Mouse (Mus musculus) ES-E14 (cell line): ENCODE results near the gene Ruvbl1. TPM values are rescaled to one million over a fixed set of nuclear protein-coding genes. Genes with fewer than 3 reads are reported as not detected.

Experiments used
- DNase-seq: peaks from one replicate; pipeline ENCODE4 v3.0.0-alpha.2; 2013; ENCODE audit warnings: low read depth, low spot score
- H3K27ac ChIP-seq: 2 replicates; pipeline ENCODE4 v1.5.1; 2012; ENCODE audit warnings: low read depth, mild to moderate bottlenecking, low read length, moderate library complexity, mixed read lengths; ENCODE audit not compliant: poor library complexity, insufficient read depth, severe bottlenecking
- H3K36me3 ChIP-seq: 2 replicates; pipeline ENCODE4 v1.6.1; 2012; ENCODE audit warnings: mild to moderate bottlenecking, low read length, moderate library complexity, mixed read lengths; ENCODE audit not compliant: control insufficient read depth, poor library complexity, insufficient read depth, severe bottlenecking
- H3K4me1 ChIP-seq, 2 experiments: fragments of 150-350 bp in 1 of 2; sonication (generic) in 1 of 2; 2 replicates each; pipeline ENCODE4 v1.6.1; 2012; ENCODE audit warnings: low read length in 2 of 2, mild to moderate bottlenecking in 1 of 2, mixed read lengths in 1 of 2; ENCODE audit not compliant: control insufficient read depth in 2 of 2, insufficient read depth in 2 of 2, poor library complexity in 1 of 2
- H3K4me3 ChIP-seq, 2 experiments: fragments of 150-350 bp in 1 of 2; sonication (generic) in 1 of 2; 2 replicates each; pipeline ENCODE4 v1.5.1; 2012; ENCODE audit warnings: low read length in 2 of 2, low read depth in 1 of 2, mild to moderate bottlenecking in 1 of 2, mixed read lengths in 1 of 2; ENCODE audit not compliant: insufficient read depth in 1 of 2, poor library complexity in 1 of 2, severe bottlenecking in 1 of 2
- H3K9ac ChIP-seq: 2 replicates; pipeline ENCODE4 v1.6.1; 2012; ENCODE audit warnings: low read depth, mild to moderate bottlenecking, low read length, mixed read lengths; ENCODE audit not compliant: poor library complexity, insufficient read depth, severe bottlenecking
- H3K9me3 ChIP-seq: fragments of 150-350 bp; sonication (generic); 2 replicates; pipeline ENCODE4 v1.6.1; 2012; ENCODE audit warnings: low read depth, mild to moderate bottlenecking, low read length; ENCODE audit not compliant: control insufficient read depth, insufficient read depth
- CHD2 ChIP-seq: IDR thresholded peaks from 2 replicates; pipeline ENCODE4 v1.6.1; 2014; ENCODE audit warnings: mild to moderate bottlenecking, low read depth, low read length, inconsistent platforms
- HCFC1 ChIP-seq: IDR thresholded peaks from 2 replicates; pipeline ENCODE4 v1.6.1; 2012; ENCODE audit warnings: low read length, inconsistent platforms, borderline replicate concordance; ENCODE audit not compliant: insufficient read depth
- MAFK ChIP-seq: IDR thresholded peaks from 2 replicates; pipeline ENCODE4 v1.6.1; 2014; ENCODE audit warnings: mild to moderate bottlenecking, low read depth, low read length, inconsistent platforms; ENCODE audit not compliant: insufficient read depth
- ZC3H11A ChIP-seq: IDR thresholded peaks from 2 replicates; pipeline ENCODE4 v1.6.1; 2012; ENCODE audit warnings: low read depth, mild to moderate bottlenecking, inconsistent platforms, low read length, borderline replicate concordance
- ZNF384 ChIP-seq: IDR thresholded peaks from 2 replicates; pipeline ENCODE4 v1.6.1; 2012; ENCODE audit warnings: low read depth, low read length, inconsistent platforms
- in situ Hi-C, 2 experiments: fragments of 600-800 bp; cut with MboI; formaldehyde crosslinking; loops; one replicate each; pipeline ENCODE4 v1.15.1; 2025; ENCODE audit warnings: low sequenced_read_pairs in 2 of 2, inconsistent platforms in 1 of 2; ENCODE audit not compliant: unreplicated experiment in 2 of 2
- total RNA-seq: library from RNA; depleted of rRNA; stranded (reverse); fragments of 300-350 nt; gene quantifications from 2 replicates; pipeline ENCODE4 v1.2.3, GENCODE M21; 2012

The Ruvbl1 gene
- total RNA-seq, 1 experiment = 149 TPM

DNA sequence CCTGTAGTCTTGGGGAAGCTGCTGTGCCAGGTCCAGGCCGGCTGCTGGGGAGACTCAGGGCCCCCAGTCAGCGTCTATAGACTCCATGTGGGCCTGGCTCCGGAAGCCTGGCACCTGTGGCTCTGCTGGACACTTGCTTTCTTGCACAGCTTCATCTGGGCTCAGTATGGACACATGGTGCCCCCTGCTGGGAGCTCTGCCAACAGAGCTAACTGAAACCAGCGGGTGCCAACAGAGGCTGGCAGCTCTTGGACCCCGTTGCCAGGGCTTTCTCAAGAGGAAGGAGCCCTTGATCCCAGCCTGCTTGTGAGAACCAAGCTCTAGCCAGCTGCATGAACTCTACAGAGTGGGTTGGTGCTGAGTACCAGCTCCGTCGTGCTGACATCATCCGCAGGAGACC lies 21.7 kb downstream of the Ruvbl1 start:
- Histone ChIP-seq H3K4me3 (no peak overlapping the region), H3K36me3 (peaks cover 66% of the 10 kb centered on the region), H3K9ac (no peak overlapping the region), H3K9me3 (no peaks in the 10 kb centered on the region), H3K4me1 (peaks cover 9 to 14% of the 10 kb centered on the region in 2 experiments), H3K27ac (no peak overlapping the region; the same call in 1 of the 2 replicates)
- in situ Hi-C loops = no loop called here
- no peak for DNase-seq
- no peak for TF ChIP-seq ZC3H11A
- no peak for TF ChIP-seq CHD2

DNA sequence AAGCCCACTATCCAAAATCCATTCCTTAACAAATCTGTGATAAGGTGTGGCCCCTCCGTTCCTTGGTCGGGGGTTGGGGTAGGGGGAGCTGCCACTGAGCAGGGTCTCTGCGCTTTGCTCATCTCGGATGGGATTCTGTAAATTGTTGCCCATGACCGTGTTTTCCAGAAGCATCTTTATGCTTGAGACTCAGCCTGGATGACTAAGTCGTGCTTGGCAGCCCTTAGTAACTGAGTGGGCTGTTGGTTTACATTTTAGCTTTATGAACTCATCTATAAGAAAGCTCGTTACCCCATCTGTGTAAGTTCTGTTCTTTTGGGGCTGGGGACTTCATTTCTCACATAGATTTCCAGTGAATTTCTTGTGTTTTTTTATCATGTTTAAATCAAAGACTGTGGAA lies 23.8 kb downstream of the Ruvbl1 start:
- no peak for TF ChIP-seq MAFK
- no peak for TF ChIP-seq ZC3H11A
- TF ChIP-seq ZNF384 = no peak
- TF ChIP-seq CHD2 = no peak
- TF ChIP-seq HCFC1 = no peak
- peaks cover 66% of the 10 kb centered on the region for H3K36me3 ChIP-seq

DNA sequence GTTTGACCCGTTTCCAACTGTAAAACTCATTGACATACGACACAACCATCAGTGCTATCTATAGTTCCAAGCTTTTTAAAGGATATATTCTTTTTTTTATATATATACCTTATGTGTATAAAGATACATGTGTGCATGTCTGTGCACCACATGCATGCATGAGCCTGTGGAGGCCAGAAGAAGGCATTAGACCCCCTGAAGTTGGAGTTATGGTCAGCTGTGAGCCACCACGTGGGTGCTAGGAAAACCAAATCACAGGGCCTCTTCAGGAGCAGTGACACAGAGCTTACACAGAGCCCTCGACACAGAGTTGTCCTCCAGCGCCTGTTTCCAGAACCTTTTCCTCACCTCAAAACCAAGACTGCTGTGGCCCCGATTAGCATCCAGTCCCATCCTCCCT lies 24.6 kb downstream of the Ruvbl1 start:
- in situ Hi-C loops = no loop called here
- H3K36me3 ChIP-seq = peaks cover 58% of the 10 kb centered on the region
- DNase-seq = no peak
- H3K4me3 ChIP-seq = no peak overlapping the region
- H3K9ac ChIP-seq = no peak overlapping the region
- no peak for TF ChIP-seq CHD2
- no peaks in the 10 kb centered on the region for H3K9me3 ChIP-seq
- peaks cover 3 to 4% of the 10 kb centered on the region in 2 experiments; a peak in 1 of 4 replicates for H3K4me1 ChIP-seq
- H3K27ac ChIP-seq = no peak overlapping the region

More for the DNA sequence above, 23.8 kb downstream of the Ruvbl1 start:
- Histone ChIP-seq H3K9ac (no peak overlapping the region), H3K27ac (no peak overlapping the region), H3K4me1 (peaks cover 3 to 7% of the 10 kb centered on the region in 2 experiments; a peak in 1 of 4 replicates), H3K9me3 (no peaks in the 10 kb centered on the region), H3K4me3 (no peak overlapping the region)
- no peak for DNase-seq
- in situ Hi-C loops = no loop called here

DNA sequence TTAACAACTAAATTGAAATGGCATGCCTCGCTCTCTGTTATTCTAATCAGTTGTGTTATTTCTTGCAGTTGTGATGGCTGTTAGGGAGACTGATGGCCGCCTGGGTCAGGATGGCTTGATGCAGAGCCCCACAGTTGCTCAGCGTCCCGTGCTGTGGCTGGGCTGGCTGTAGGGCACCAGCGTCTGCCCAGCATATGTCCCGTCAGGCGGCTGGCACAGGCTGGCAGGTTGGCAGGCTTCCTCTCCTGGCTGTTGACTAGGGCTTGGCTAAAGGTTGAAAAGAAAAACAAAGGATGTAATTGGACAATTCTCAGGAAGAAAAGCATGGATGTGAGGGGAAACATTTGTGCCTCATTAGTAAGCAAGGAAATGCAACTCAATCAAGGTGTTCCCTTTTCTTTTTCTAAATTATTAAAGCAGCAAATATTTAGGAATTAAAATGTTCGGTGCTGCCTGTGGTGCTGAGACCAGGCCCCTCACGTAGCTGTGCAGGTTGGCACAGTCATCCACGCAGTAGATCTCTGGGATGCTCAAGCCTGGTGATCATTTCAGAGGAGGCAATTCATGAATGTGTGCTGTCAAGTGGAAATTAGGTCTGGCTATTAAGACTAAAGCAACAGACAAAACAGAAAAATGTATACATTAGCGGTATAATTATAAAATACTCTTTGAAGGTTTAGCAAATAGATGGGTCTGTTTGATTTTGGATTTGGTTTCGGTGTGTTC lies 25.6 kb downstream of the Ruvbl1 start:
- H3K36me3 ChIP-seq = peaks cover 49% of the 10 kb centered on the region
- no peaks in the 10 kb centered on the region for H3K4me1 ChIP-seq
- H3K27ac ChIP-seq = no peak overlapping the region
- in situ Hi-C loops = no loop called here
- H3K9ac ChIP-seq = no peak overlapping the region
- H3K9me3 ChIP-seq = no peaks in the 10 kb centered on the region
- TF ChIP-seq ZC3H11A = no peak
- no peak for DNase-seq
- H3K4me3 ChIP-seq = no peak overlapping the region

DNA sequence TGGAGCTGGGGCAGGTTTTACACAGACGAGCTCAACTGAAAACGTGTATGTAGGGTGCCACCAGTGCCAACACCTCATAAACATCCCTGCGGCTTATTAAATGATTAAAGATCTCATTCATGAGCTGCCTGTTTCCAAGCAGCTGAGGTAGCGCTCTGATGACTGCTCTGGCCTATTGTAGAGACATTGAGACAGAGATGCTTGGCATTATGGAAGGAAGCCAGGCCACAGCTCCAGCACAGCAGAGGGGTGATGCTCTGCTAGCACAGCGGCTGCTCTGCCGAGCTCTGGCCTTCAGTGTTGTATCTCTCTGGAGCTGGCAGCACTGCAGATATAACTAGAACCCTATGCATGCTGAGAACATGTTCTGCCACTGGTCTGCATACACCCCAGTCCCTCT lies 28.5 kb downstream of the Ruvbl1 start:
- TF ChIP-seq ZC3H11A (no peak), ZNF384 (no peak), MAFK (no peak), CHD2 (no peak), HCFC1 (no peak)
- no peak for DNase-seq
- Histone ChIP-seq H3K27ac (no peak overlapping the region), H3K9me3 (no peaks in the 10 kb centered on the region), H3K9ac (no peak overlapping the region), H3K4me1 (no peaks in the 10 kb centered on the region), H3K4me3 (no peak overlapping the region), H3K36me3 (peaks cover 46% of the 10 kb centered on the region)
- in situ Hi-C loops = no loop called here
